Mouse (Mus musculus) macrophage (primary cell): ENCODE data around the gene Snx30. TPM values are rescaled to one million over a fixed set of nuclear protein-coding genes. Genes with fewer than 3 reads are reported as not detected.

Experiments
- H3K27ac ChIP-seq: fragments of 350-480 bp; formaldehyde crosslinking; 2 replicates; pipeline ENCODE4 v1.9.0; 2021
- H3K36me3 ChIP-seq: fragments of 350-480 bp; formaldehyde crosslinking; 2 replicates; pipeline ENCODE4 v1.9.0; 2021; ENCODE audit errors: inconsistent target
- H3K4me3 ChIP-seq: fragments of 350-480 bp; formaldehyde crosslinking; 2 replicates; pipeline ENCODE4 v1.9.0; 2021; ENCODE audit errors: inconsistent target
- H3K79me2 ChIP-seq: fragments of 350-480 bp; formaldehyde crosslinking; 2 replicates; pipeline ENCODE4 v1.9.0; 2021; ENCODE audit errors: inconsistent target
- WGBS: methylation state at CpG from one replicate; pipeline ENCODE4 v1.1.7; 2026; ENCODE audit warnings: inconsistent platforms; ENCODE audit not compliant: missing documents; 5-methylcytosine and 5-hydroxymethylcytosine counted together
- polyA plus RNA-seq: library from polyadenylated mRNA; stranded (reverse); fragments of 250-400 nt; gene quantifications from 3 replicates; pipeline ENCODE4 v1.2.4, GENCODE M21; 2018; ENCODE audit warnings: inconsistent platforms

Gene Snx30
- polyA plus RNA-seq, 1 experiment from 2014 or later = 26.4 TPM

GRCm38 (mm10) chr4:59823470-59823869 lies 17.8 kb downstream of the Snx30 start:
- H3K4me3 ChIP-seq = no peak overlapping the region
- peak overlapping the region; percentile 17; the same call in 1 of the 2 replicates for H3K27ac ChIP-seq
- H3K36me3 ChIP-seq = 0 out of 2 replicates have a peak, but pooled peaks cover 5% of the 10 kb centered on the region
- 42% methylated on average over 7 of the region's 7 CpGs for WGBS
- peaks cover 100% of the 10 kb centered on the region for H3K79me2 ChIP-seq

GRCm38 (mm10) chr4:59824860-59825259 lies 19.2 kb downstream of the Snx30 start:
- Histone ChIP-seq H3K4me3 (no peak overlapping the region), H3K79me2 (peaks cover 100% of the 10 kb centered on the region), H3K27ac (no peak overlapping the region), H3K36me3 (0 out of 2 replicates have a peak, but pooled peaks cover 5% of the 10 kb centered on the region)
- 85% methylated on average over 5 of the region's 5 CpGs for WGBS

- H3K36me3 ChIP-seq = 0 out of 2 replicates have a peak, but pooled peaks cover 5% of the 10 kb centered on the region
Observed at GRCm38 (mm10) chr4:59825634-59826033, 20.0 kb downstream of the Snx30 start.

DNA sequence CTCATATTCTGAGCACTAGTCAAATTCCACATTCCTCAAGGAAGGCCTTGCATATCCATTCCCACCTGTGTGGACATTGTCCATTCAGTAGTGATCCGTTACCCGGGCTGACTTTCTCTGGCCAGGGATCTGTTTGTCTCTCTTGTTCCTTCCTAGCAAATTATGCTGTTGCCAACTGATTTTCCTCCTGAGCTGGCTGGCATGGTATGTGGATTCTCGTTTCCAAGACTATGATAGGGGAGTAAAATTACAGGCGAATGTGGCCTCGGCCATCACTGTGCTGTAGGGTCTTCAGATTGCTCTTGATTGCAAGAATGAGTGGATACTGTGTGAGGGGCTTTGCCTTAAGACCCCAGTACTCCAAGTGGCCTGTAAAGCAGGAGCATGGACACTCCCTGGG lies 20.7 kb downstream of the Snx30 start:
- no peak overlapping the region for H3K27ac ChIP-seq
- peaks cover 100% of the 10 kb centered on the region for H3K79me2 ChIP-seq
- 0 out of 2 replicates have a peak, but pooled peaks cover 5% of the 10 kb centered on the region for H3K36me3 ChIP-seq
- no peak overlapping the region for H3K4me3 ChIP-seq
- WGBS = 94% methylated on average over 5 of the region's 5 CpGs

More at GRCm38 (mm10) chr4:59825634-59826033, 20.0 kb downstream of the Snx30 start:
- peaks cover 100% of the 10 kb centered on the region for H3K79me2 ChIP-seq
- no peak overlapping the region for H3K27ac ChIP-seq
- 71% methylated on average over 6 of the region's 6 CpGs for WGBS
- no peak overlapping the region for H3K4me3 ChIP-seq

- peaks cover 100% of the 10 kb centered on the region for H3K79me2 ChIP-seq
- peaks cover 6% of the 10 kb centered on the region; the same call in 1 of the 2 replicates for H3K36me3 ChIP-seq
- no peak overlapping the region for H3K4me3 ChIP-seq
- H3K27ac ChIP-seq = no peak overlapping the region
- 87% methylated on average over 4 of the region's 4 CpGs for WGBS
Observed at GRCm38 (mm10) chr4:59829072-59829471, 23.4 kb downstream of the Snx30 start.

DNA sequence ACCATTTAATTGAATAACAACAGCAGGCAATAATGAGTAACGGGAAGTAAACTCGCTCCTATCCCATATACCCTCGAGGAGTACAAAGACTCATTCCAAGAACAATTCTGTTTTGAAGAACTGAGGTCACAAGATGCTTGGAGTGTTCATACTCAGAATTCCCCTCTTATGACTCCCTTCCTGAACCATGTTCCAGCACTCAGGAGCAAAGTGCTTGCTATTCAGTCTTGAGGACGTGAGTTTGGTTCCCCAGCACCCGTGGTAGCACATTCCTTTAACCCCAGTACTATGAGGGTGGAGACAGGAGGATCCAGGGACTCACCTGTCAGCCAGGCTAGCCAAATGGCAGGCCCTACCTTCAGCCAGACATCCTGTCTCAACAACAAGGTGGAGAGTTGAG lies 25.4 kb downstream of the Snx30 start:
- H3K4me3 ChIP-seq = no peak overlapping the region
- H3K27ac ChIP-seq = no peak overlapping the region
- H3K36me3 ChIP-seq = peaks cover 20% of the 10 kb centered on the region
- peaks cover 100% of the 10 kb centered on the region for H3K79me2 ChIP-seq
- 91% methylated on average over 5 of the region's 5 CpGs for WGBS

GRCm38 (mm10) chr4:59832810-59833209 lies 27.2 kb downstream of the Snx30 start:
- Histone ChIP-seq H3K36me3 (peaks cover 16% of the 10 kb centered on the region), H3K27ac (no peak overlapping the region), H3K4me3 (no peak overlapping the region), H3K79me2 (peaks cover 98% of the 10 kb centered on the region)
- WGBS = 32% methylated on average over 6 of the region's 6 CpGs

- peak overlapping the region; percentile 71 for H3K27ac ChIP-seq
- peaks cover 16% of the 10 kb centered on the region for H3K36me3 ChIP-seq
- H3K4me3 ChIP-seq = no peak overlapping the region
- WGBS = 20% methylated on average over 7 of the region's 7 CpGs
- peaks cover 98% of the 10 kb centered on the region for H3K79me2 ChIP-seq
Observed at GRCm38 (mm10) chr4:59837659-59838058, 32.0 kb downstream of the Snx30 start.

DNA sequence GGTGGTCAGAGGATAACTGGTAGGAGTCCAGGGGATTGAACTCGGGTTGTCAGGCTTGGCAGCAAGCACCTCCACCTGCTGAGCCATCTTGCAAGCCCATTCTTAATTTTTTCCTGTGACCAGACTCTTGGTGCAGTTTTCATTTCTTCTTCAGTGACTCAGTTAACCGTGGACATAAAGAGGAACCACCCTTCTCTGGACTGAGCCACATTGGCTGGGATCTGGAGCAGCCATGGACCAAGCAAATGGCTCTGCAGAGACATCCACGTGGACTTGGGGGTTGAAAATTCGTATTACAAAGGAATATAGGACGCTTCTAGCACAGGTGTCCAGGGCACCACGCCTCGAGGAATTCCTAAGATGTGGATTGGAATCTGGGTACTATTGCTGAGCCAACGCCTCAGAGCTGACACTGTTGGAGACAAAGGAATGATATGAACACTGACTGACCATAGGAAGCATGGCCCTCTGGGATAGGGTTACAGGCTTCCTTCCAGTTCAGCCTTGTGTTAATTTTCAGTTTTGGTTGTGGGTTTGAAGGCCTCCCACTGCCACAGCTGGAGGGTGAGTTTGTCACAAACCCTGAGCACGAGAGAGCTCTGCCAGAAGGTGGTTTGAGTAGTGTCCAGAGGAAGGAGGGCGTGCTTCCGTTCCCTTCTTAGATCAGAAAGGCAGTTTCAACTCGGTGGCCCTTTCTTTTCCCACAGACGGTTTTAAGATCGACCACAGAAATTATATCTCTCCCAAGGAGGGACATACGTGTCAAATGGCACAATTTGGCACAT lies 39.0 kb downstream of the Snx30 start:
- peak overlapping the region; percentile 32 for H3K27ac ChIP-seq
- no peak overlapping the region for H3K4me3 ChIP-seq
- H3K79me2 ChIP-seq = peaks cover 100% of the 10 kb centered on the region
- WGBS = 11% methylated on average over 15 of the region's 15 CpGs
- H3K36me3 ChIP-seq = peaks cover 8% of the 10 kb centered on the region; the same call in 1 of the 2 replicates

DNA sequence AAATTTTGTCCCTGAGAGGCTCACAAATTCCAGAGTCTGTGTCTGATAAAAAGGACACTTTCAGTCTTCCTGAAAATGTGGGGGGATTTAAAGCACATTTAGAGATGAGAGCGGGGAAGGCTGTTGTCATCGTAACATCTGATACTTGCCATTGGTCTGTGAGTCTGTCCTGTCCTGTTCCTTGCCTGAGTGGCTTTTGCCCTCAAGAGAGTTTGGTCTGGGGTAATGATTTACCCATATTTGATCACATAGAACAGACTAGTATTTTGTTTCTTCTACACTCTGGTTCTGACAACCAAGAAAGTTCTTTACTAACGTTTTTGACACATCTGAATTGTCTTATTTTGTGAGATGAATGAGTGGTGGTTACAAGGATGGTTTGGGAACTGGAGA lies 39.6 kb downstream of the Snx30 start:
- Histone ChIP-seq H3K27ac (peak overlapping the region; percentile 32; the same call in 1 of the 2 replicates), H3K36me3 (peaks cover 8% of the 10 kb centered on the region; the same call in 1 of the 2 replicates)
- 28% methylated on average over 3 of the region's 3 CpGs for WGBS

GRCm38 (mm10) chr4:59847447-59847846 lies 41.8 kb downstream of the Snx30 start:
- Histone ChIP-seq H3K4me3 (no peak overlapping the region), H3K79me2 (peaks cover 100% of the 10 kb centered on the region), H3K27ac (no peak overlapping the region), H3K36me3 (peaks cover 8% of the 10 kb centered on the region; the same call in 1 of the 2 replicates)
- 91% methylated on average over 5 of the region's 5 CpGs for WGBS

More for the DNA sequence above, 39.6 kb downstream of the Snx30 start:
- H3K79me2 ChIP-seq = peaks cover 100% of the 10 kb centered on the region
- no peak overlapping the region for H3K4me3 ChIP-seq

DNA sequence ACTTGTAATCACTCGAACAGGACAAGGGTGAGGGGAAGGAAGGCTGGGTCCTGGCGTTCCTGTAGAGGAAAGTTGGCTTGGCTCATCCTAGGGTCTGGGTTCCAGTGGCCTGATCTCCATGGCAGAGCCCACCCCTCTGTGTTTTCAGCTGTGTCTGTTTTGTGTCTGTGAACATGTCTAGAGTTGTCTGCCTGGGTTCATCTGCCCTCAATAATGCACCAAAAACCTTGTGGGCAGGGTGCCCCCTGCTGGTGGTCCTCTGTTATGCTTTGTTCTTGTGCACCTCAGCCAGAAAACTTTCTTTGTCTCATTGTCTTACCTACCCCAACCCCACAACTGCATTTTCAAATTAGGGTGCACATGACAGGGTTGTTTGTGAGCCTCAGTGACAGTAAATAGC lies 44.5 kb downstream of the Snx30 start:
- peaks cover 100% of the 10 kb centered on the region for H3K79me2 ChIP-seq
- no peak overlapping the region for H3K4me3 ChIP-seq
- 88% methylated on average over 2 of the region's 2 CpGs for WGBS
- H3K27ac ChIP-seq = no peak overlapping the region
- H3K36me3 ChIP-seq = 0 out of 2 replicates have a peak, but pooled peaks cover 8% of the 10 kb centered on the region

DNA sequence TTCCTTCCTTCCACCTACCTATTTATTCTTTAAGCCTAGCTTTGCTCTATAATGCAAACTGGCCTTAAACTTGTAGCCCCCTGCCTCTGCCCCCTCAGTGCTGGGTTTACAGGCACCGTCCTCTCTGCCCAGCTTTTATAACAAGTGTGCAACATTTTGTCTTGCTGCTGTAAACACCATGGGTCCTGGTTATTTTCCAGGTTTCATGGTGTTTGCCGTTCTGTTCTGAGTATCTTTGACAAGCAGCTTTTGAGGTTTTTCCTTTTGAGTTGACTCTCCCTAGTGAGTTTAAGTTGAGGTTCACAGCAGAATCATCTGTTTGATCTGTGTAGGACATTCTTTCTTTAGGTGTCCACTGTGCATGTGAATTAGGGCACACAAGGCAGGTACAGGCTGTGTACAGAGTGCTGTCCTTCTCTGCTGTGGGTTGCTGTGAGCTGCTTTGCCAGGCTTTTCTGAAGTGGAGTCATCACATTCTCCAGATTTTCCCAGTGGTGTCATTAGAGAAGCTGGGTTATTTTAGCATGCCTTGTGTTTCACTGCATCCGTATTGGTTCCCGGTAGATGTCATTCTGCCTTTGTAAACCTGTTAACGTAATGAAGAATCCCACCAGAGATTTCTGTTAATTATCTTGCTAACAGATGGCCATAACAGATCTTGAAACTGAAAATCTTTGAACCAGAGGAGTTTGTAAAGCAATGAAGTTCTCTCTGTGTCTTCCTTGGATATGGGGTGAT lies 45.4 kb downstream of the Snx30 start:
- no peak overlapping the region for H3K4me3 ChIP-seq
- 0 out of 2 replicates have a peak, but pooled peaks cover 5% of the 10 kb centered on the region for H3K36me3 ChIP-seq
- 97% methylated on average over 5 of the region's 5 CpGs for whole genome bisulfite sequencing

GRCm38 (mm10) chr4:59853155-59853554 lies 47.5 kb downstream of the Snx30 start:
- Histone ChIP-seq H3K36me3 (peaks cover 18% of the 10 kb centered on the region), H3K79me2 (peaks cover 100% of the 10 kb centered on the region), H3K27ac (no peak overlapping the region), H3K4me3 (no peak overlapping the region)
- 69% methylated on average over 3 of the region's 7 CpGs for WGBS

More for the DNA sequence above, 45.4 kb downstream of the Snx30 start:
- Histone ChIP-seq H3K27ac (no peak overlapping the region), H3K79me2 (peaks cover 100% of the 10 kb centered on the region)
